ENCODE assay signal across 20 mouse cellular contexts in the genomic region with DNA sequence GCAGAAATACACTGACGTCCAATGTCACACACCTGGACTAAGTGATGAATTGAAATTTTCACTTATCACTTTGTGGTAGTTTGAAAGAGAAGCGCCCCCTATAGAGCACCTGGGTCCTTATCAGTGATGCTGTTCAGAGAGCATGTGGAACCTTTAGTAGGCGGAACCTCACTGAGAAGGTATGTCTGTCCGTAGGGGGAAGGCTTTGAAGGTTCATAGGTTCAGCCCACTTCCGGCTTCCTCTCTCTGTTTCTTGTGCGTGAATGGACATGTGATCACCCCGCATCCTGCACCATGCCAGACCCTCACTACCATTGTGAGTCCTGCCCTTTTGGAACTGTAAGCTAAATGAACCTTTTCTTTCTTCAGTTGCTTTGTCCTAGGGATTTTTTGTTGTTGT. TPM values are rescaled to one million over a fixed set of nuclear protein-coding genes. Genes with fewer than 3 reads are reported as not detected.
DNase-seq lines count a peak whose midpoint lies in the region; ATAC-seq and TF ChIP-seq lines count a peak whose summit lies in the region.
"Had no signal": no experiment of that assay in that cellular context is flagged by ENCODE, and none has a peak within 500 bp of the region (broad histone marks: within the 10 kb centered on the region; RNA-seq: fewer than 3 reads in every experiment).

No protein-coding gene starts in this region.

- no peaks in the 10 kb centered on the region for H3K9me3 ChIP-seq in intestine, postnatal 0 days (ENCODE audit: control insufficient read depth)
- H3K9me3 ChIP-seq in intestine, embryonic 16.5 days (ENCODE audit: control insufficient read depth, low read length) = peaks cover 4% of the 10 kb centered on the region; the same call in 1 of the 2 replicates
- H3K9me3 ChIP-seq in embryonic facial prominence, embryonic 10.5 days = peaks cover 4% of the 10 kb centered on the region; the same call in 1 of the 2 replicates
- H3K9me3 ChIP-seq in kidney, embryonic 15.5 days (replicated peaks) = no peaks in the 10 kb centered on the region
- H3K9me3 ChIP-seq: heart, embryonic 15.5 days; lung, embryonic 15.5 days had no signal

- no peaks in the 10 kb centered on the region for H3K27me3 ChIP-seq in intestine, postnatal 0 days (replicated peaks; ENCODE audit: control insufficient read depth, insufficient read depth, low read length)
- no peaks in the 10 kb centered on the region for H3K27me3 ChIP-seq in intestine, embryonic 16.5 days (replicated peaks; ENCODE audit: control insufficient read depth, insufficient read depth, low read length)
- no peaks in the 10 kb centered on the region for H3K27me3 ChIP-seq in Patski
- no peaks in the 10 kb centered on the region for H3K27me3 ChIP-seq in embryonic facial prominence, embryonic 10.5 days (replicated peaks; ENCODE audit: low read depth, poor library complexity, severe bottlenecking)
- no peaks in the 10 kb centered on the region for H3K27me3 ChIP-seq in kidney, embryonic 15.5 days
- H3K27me3 ChIP-seq: heart, embryonic 15.5 days; liver, embryonic 12.5 days; lung, embryonic 15.5 days had no signal

- in situ Hi-C loops in Patski (cut with MboI; ENCODE audit: low pct_unique_long_range_greater_than_20kb) = no loop called here

- H3K27ac ChIP-seq in intestine, postnatal 0 days (ENCODE audit: low read depth, low read length) = no peak overlapping the region
- no peak overlapping the region for H3K27ac ChIP-seq in intestine, embryonic 16.5 days (ENCODE audit: low read length)
- H3K27ac ChIP-seq in embryonic facial prominence, embryonic 10.5 days (replicated peaks) = no peak overlapping the region
- no peak overlapping the region for H3K27ac ChIP-seq in kidney, embryonic 15.5 days
- H3K27ac ChIP-seq: forebrain, embryonic 10.5 days; heart, embryonic 15.5 days; liver, embryonic 12.5 days; lung, embryonic 15.5 days; midbrain, embryonic 10.5 days had no signal

- no peak overlapping the region for H3K4me2 ChIP-seq in intestine, postnatal 0 days (replicated peaks; ENCODE audit: low read depth)
- no peak overlapping the region for H3K4me2 ChIP-seq in intestine, embryonic 16.5 days (ENCODE audit: low read depth, low read length)
- no peak overlapping the region for H3K4me2 ChIP-seq in kidney, embryonic 15.5 days
- H3K4me2 ChIP-seq: heart, embryonic 15.5 days; liver, embryonic 12.5 days; lung, embryonic 15.5 days had no signal

- H3K36me3 ChIP-seq in intestine, postnatal 0 days (ENCODE audit: control insufficient read depth, insufficient read depth) = 0 out of 2 replicates have a peak, but pooled peaks cover 3% of the 10 kb centered on the region
- H3K36me3 ChIP-seq in intestine, embryonic 16.5 days (ENCODE audit: control insufficient read depth, insufficient read depth, low read length) = no peaks in the 10 kb centered on the region
- no peaks in the 10 kb centered on the region for H3K36me3 ChIP-seq in embryonic facial prominence, embryonic 10.5 days (replicated peaks)
- peaks cover 2% of the 10 kb centered on the region; the same call in 1 of the 2 replicates for H3K36me3 ChIP-seq in kidney, embryonic 15.5 days
- H3K36me3 ChIP-seq: heart, embryonic 15.5 days; lung, embryonic 15.5 days; midbrain, embryonic 10.5 days had no signal

- DNase-seq in A20 (ENCODE audit: low read depth, low spot score) = peak; percentile 30
- no peak for DNase-seq in Patski (ENCODE audit: low read depth, low spot score)
- DNase-seq in lung, adult 2 months = no peak
- DNase-seq in embryonic facial prominence, embryonic 10.5 days (ENCODE audit: low spot score) = no peak
- DNase-seq: cerebellum, adult 18-20 months; cerebellum, postnatal 25 days; gastrocnemius, postnatal 14 days; lung, postnatal 4 days; right cerebral cortex, postnatal 25 days; thymus, postnatal 36 days had no signal

- H3K4me1 ChIP-seq in intestine, postnatal 0 days (replicated peaks; ENCODE audit: control insufficient read depth, insufficient read depth, low read length) = no peaks in the 10 kb centered on the region
- H3K4me1 ChIP-seq in intestine, embryonic 16.5 days (ENCODE audit: control insufficient read depth, insufficient read depth, low read length) = no peaks in the 10 kb centered on the region; the same call in 1 of the 2 replicates
- no peaks in the 10 kb centered on the region; the same call in 1 of the 2 replicates for H3K4me1 ChIP-seq in lung, adult 2 months (ENCODE audit: control insufficient read depth, insufficient read depth, low read length)
- peaks cover 6% of the 10 kb centered on the region; the same call in 1 of the 2 replicates for H3K4me1 ChIP-seq in embryonic facial prominence, embryonic 10.5 days
- H3K4me1 ChIP-seq in kidney, embryonic 15.5 days = peaks cover 25% of the 10 kb centered on the region
- H3K4me1 ChIP-seq: forebrain, embryonic 10.5 days; midbrain, embryonic 10.5 days had no signal

- ATAC-seq in intestine, postnatal 0 days = no peak
- no peak for ATAC-seq in intestine, embryonic 16.5 days
- no peak for ATAC-seq in Patski
- 0 out of 2 replicates have a peak, but pooled peaks have one; percentile 4 for ATAC-seq in megakaryocyte progenitor cell, adult 5-6 weeks (replicated peaks; ENCODE audit: poor library complexity)
- no peak for ATAC-seq in kidney, embryonic 15.5 days (replicated peaks; ENCODE audit: low FRiP score)
- ATAC-seq: hindbrain, embryonic 16.5 days; liver, embryonic 12.5 days had no signal

- CTCF ChIA-PET in Patski (lab: Charles Lee) = interaction anchor here (1.7 kb wide), 1 partner anchor 9 kb away, joined by 5 read pairs; no protein-coding TSS in a partner anchor

- POLR2A ChIA-PET in Patski (lab: Charles Lee) = no interaction called here

- WGBS in intestine, postnatal 0 days = 75% methylated on average over 7 of the region's 7 CpGs
- 77% methylated on average over 7 of the region's 7 CpGs for WGBS in intestine, embryonic 16.5 days
- 72% methylated on average over 7 of the region's 7 CpGs for whole genome bisulfite sequencing in lung, adult 2 months
- 71% methylated on average over 7 of the region's 7 CpGs for WGBS in embryonic facial prominence, embryonic 10.5 days
- WGBS in kidney, embryonic 15.5 days = 83% methylated on average over 7 of the region's 7 CpGs

- TF ChIP-seq CTCF in intestine, postnatal 0 days (IDR thresholded peaks at IDR 0.05; ENCODE audit: low read depth) = peak; percentile 29
- peak; percentile 21 for TF ChIP-seq CTCF in Patski (IDR thresholded peaks at IDR 0.05)
- no peak for TF ChIP-seq CTCF in lung, adult 2 months (IDR thresholded peaks at IDR 0.05; ENCODE audit: insufficient read depth, low read length)

- no peak overlapping the region for H3K9ac ChIP-seq in intestine, postnatal 0 days (ENCODE audit: low read depth, low read length)
- H3K9ac ChIP-seq in intestine, embryonic 16.5 days (ENCODE audit: low read depth, low read length) = no peak overlapping the region
- no peak overlapping the region for H3K9ac ChIP-seq in kidney, embryonic 15.5 days
- H3K9ac ChIP-seq: heart, embryonic 15.5 days; liver, embryonic 12.5 days; lung, embryonic 15.5 days had no signal

- H3K4me3 ChIP-seq in intestine, postnatal 0 days (ENCODE audit: low read depth, low read length) = no peak overlapping the region
- no peak overlapping the region for H3K4me3 ChIP-seq in intestine, embryonic 16.5 days (ENCODE audit: low read length)
- no peak overlapping the region for H3K4me3 ChIP-seq in lung, adult 2 months (replicated peaks; ENCODE audit: extremely low read depth, low read depth, low read length)
- H3K4me3 ChIP-seq in embryonic facial prominence, embryonic 10.5 days = no peak overlapping the region
- no peak overlapping the region for H3K4me3 ChIP-seq in kidney, embryonic 15.5 days (replicated peaks)
- H3K4me3 ChIP-seq: forebrain, embryonic 10.5 days; heart, embryonic 15.5 days; liver, embryonic 12.5 days; lung, embryonic 15.5 days; midbrain, embryonic 10.5 days had no signal

- no peak for TF ChIP-seq POLR2A in lung, adult 2 months (IDR thresholded peaks at IDR 0.05; ENCODE audit: borderline replicate concordance, extremely low read depth, low read depth, low read length)

RNA-seq across cellular contexts. Expression of a gene that starts 29.0 kb away (rescaled TPM):
- 6.1 and 9.4 TPM in 2 replicates for polyA plus RNA-seq in intestine, postnatal 0 days (2015; fragmentation: Nextera tagmentation; extraction: Ambion mirVana)
- 5.0 and 5.3 TPM in 2 replicates for polyA plus RNA-seq in intestine, embryonic 16.5 days (2015; fragmentation: Nextera tagmentation; extraction: Ambion mirVana)
- polyA plus RNA-seq in Patski (2021) = 8.3 TPM
- 16.8 and 22.6 TPM in 2 replicates for total RNA-seq in megakaryocyte progenitor cell, adult 5-6 weeks (2015)
- total RNA-seq in megakaryocyte progenitor cell, adult 5-6 weeks (2017) = 7.2 and 13.7 TPM in 2 replicates
- 16.7 and 19.8 TPM in 2 replicates for polyA plus RNA-seq in lung, adult 2 months (2012; rRNA removed)
- 1.1 and 1.2 TPM in 2 replicates for polyA plus RNA-seq in embryonic facial prominence, embryonic 10.5 days (2016; fragmentation: Nextera tagmentation; extraction: Ambion mirVana)
- polyA plus RNA-seq in kidney, embryonic 15.5 days (2015; fragmentation: Nextera tagmentation; extraction: Ambion mirVana) = 6.3 and 7.0 TPM in 2 replicates
